Mouse (Mus musculus): Measurements from ENCODE around the gene Cwc25. TPM values are rescaled to one million over a fixed set of nuclear protein-coding genes. Genes with fewer than 3 reads are reported as not detected.
"Not testable (repeated sequence)": the region's sequence is repeated elsewhere in the genome, so short reads cannot be mapped to it uniquely, and the experiment has no call there.

The Cwc25 gene
- polyA plus RNA-seq, 1 experiment from 2014 or later = 13.4 TPM

DNA sequence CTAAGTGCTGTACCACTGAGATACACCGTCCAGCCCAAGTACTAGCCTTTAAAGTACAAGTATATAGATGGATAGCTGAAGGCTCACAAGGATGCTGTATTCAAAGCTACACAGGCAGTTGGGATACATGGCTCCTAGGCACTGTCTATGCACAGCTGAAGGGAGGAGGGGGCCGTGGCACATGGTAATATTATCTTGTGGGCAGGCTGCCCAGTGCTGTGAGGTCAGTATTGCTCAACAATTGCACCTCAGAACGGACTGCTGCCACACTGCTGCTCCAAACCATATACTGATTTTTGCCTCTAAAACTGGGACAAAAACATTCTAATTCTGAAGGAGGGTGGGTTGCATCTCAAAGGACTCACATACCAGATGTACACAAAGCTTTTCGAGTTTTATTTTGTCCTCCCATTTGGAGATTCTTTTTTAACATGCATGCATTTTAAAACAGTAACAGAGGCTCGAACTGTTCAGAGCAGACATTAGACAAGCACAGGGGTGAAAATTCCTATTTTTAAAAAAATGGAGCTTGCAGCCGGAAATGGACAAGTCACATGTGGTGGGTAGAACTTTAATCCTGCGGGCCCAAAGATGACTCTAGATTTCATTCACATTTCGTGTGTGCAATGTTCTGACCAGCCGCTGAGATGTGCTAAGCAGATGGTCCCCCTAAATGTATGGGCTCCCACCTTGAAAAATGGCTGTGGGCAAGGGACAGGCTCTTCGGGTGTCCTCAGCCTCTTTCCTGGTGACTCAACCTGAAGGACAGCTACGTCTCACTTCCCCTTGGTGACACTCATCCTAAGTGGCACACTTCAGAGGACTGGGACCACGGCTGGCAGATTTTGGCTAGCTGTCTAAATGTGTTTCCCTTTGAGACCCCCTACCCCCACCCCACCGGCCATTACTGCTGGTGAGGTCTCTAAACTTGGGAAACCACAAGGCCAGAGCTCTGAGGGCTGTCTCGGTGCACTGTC is 51.3 kb downstream of the Cwc25 start:
- H3K4me1 ChIP-seq (replicated peaks) = no peaks in the 10 kb centered on the region
- 86% methylated on average over 14 of the region's 14 CpGs for WGBS
- no peak overlapping the region for H3K27ac ChIP-seq
- no peaks in the 10 kb centered on the region for H3K9me3 ChIP-seq
- ATAC-seq = no peak
- H3K9ac ChIP-seq = no peak overlapping the region
- H3K36me3 ChIP-seq = peaks cover 34% of the 10 kb centered on the region
- H3K4me2 ChIP-seq (replicated peaks) = no peak overlapping the region
- no peaks in the 10 kb centered on the region for H3K27me3 ChIP-seq (replicated peaks)
- no peak overlapping the region for H3K4me3 ChIP-seq (replicated peaks)

DNA sequence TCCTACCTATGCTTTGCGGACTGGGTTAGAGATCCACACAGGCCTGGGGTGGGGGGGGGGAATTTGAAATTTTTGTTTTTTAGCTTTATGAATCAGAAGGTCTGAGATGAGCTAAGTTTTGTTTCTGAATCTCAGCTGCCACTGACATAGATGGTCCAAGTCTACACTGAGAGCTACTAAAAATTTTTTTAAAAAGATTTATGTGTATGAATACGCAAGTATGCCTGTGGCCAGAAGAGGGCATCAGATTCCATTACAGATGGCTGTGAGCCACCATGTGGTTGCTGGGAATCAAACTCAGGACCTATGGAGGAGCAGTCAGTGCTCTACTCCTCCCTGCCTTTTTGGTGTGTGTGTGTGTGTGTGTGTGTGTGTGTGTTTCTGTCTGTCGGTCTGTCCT is 52.0 kb downstream of the Cwc25 start:
- ATAC-seq = no peak
- no peaks in the 10 kb centered on the region for H3K27me3 ChIP-seq (replicated peaks)
- H3K27ac ChIP-seq = no peak overlapping the region
- no peak overlapping the region for H3K9ac ChIP-seq
- H3K4me3 ChIP-seq (replicated peaks) = no peak overlapping the region
- no peaks in the 10 kb centered on the region for H3K9me3 ChIP-seq
- no peaks in the 10 kb centered on the region for H3K4me1 ChIP-seq (replicated peaks)
- 96% methylated on average over 3 of the region's 3 CpGs for WGBS
- no peak overlapping the region for H3K4me2 ChIP-seq (replicated peaks)
- peaks cover 31% of the 10 kb centered on the region for H3K36me3 ChIP-seq

- ATAC-seq = no peak
- no peak overlapping the region for H3K4me2 ChIP-seq (replicated peaks)
- peaks cover 26% of the 10 kb centered on the region for H3K36me3 ChIP-seq
- WGBS = 84% methylated on average over 8 of the region's 8 CpGs
- H3K9me3 ChIP-seq = no peaks in the 10 kb centered on the region
- no peak overlapping the region for H3K9ac ChIP-seq
- no peak overlapping the region for H3K4me3 ChIP-seq (replicated peaks)
- H3K4me1 ChIP-seq (replicated peaks) = no peaks in the 10 kb centered on the region
- no peak overlapping the region for H3K27ac ChIP-seq
- H3K27me3 ChIP-seq (replicated peaks) = no peaks in the 10 kb centered on the region
These were observed 52.5 kb downstream of the Cwc25 start for GRCm38 (mm10) chr11:97713896-97714295.

DNA sequence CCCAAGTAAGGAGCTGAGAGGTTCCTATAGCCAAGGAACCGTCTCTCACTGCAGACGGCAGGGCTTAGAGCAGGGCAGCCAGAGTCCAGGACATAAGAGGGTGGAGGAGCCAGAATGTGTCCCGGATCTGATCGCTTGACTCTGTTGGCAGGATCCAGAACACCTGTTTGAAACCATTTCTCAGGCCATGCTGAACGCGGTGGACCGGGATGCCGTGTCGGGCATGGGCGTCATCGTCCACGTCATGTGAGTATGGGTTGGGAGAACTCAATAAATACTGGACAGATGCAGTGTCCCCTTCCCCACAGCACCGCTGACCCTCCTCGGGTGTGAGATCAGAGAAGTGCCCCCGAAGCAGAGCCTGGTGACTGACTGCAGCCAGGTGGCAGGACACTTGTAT is 54.1 kb downstream of the Cwc25 start:
- Histone ChIP-seq H3K9ac (no peak overlapping the region), H3K27me3 (replicated peaks) (no peaks in the 10 kb centered on the region), H3K36me3 (peaks cover 23% of the 10 kb centered on the region), H3K4me1 (replicated peaks) (no peaks in the 10 kb centered on the region), H3K9me3 (no peaks in the 10 kb centered on the region), H3K4me2 (replicated peaks) (no peak overlapping the region), H3K4me3 (replicated peaks) (no peak overlapping the region), H3K27ac (no peak overlapping the region)
- 93% methylated on average over 15 of the region's 15 CpGs for WGBS
- no peak for ATAC-seq

DNA sequence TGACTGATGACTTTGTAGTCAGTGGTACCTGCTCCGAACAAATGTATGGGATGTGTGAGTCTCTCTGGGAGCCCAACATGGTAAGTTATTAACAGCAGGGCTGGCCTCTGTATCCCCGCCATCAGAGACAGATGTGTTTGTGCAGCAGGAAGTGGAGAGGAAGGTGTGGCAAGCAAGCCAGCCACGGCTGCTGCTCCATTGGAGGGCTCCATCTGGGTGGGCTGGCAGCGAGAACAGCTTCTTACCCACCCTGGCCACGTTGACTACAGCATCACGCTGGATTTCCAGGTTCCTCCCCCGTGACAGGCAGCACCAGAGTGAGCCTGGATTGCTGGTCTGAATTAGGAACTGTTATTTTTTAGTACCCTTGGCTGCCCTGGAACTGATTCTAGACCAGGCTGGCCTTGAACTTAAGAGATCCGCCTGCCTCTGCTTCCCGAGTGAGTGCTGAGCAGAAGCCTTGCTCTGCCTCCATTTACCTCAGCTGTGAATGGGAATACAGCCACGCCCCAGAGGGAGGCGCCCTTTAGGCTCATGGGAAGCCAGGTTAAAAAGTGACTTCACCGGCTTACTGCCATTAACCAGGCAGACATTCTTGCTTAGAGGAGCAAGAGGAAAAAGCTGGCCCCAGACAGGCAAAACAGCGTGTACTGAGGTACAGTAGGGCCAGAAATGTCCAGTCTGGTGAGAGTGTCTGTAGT is 55.0 kb downstream of the Cwc25 start:
- H3K9ac ChIP-seq = no peak overlapping the region
- H3K4me3 ChIP-seq (replicated peaks) = no peak overlapping the region
- H3K27me3 ChIP-seq (replicated peaks) = no peaks in the 10 kb centered on the region
- no peak overlapping the region for H3K4me2 ChIP-seq (replicated peaks)
- no peaks in the 10 kb centered on the region for H3K9me3 ChIP-seq
- 77% methylated on average over 13 of the region's 13 CpGs for WGBS
- H3K27ac ChIP-seq = no peak overlapping the region
- H3K36me3 ChIP-seq = peaks cover 27% of the 10 kb centered on the region
- no peak for ATAC-seq
- H3K4me1 ChIP-seq (replicated peaks) = no peaks in the 10 kb centered on the region

DNA sequence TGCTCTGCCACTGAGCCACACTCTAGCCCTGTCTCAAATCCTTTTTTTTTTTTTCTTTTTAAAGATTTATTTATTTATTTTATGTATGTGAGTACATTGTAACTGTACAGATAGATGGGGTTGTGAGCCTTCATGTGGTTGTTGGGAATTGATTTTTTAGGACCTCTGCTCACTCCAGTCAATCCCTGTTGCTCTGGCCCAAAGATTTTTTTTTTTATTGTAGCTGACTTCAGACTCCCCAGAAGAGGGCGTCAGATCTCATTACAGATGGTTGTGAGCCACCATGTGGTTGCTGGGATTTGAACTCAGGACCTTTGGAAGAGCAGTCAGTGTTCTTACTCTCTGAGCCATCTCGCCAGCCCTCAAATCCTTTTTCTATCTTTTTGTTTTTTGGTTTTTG is 56.3 kb downstream of the Cwc25 start:
- not testable (repeated sequence) for H3K4me2 ChIP-seq (replicated peaks); H3K9ac ChIP-seq; H3K27me3 ChIP-seq (replicated peaks); H3K4me1 ChIP-seq (replicated peaks); H3K9me3 ChIP-seq; H3K27ac ChIP-seq; ATAC-seq; H3K4me3 ChIP-seq (replicated peaks)
- peaks cover 30% of the 10 kb centered on the region for H3K36me3 ChIP-seq
- WGBS = 83% methylated on average over 2 of the region's 2 CpGs

- Histone ChIP-seq H3K27me3 (replicated peaks) (no peaks in the 10 kb centered on the region), H3K27ac (peak within 1 kb of the TSS; percentile 79), H3K4me3 (replicated peaks) (peak within 1 kb of the TSS; percentile 83), H3K4me2 (replicated peaks) (peak within 1 kb of the TSS; percentile 81), H3K9me3 (no peaks in the 10 kb centered on the region), H3K4me1 (replicated peaks) (peaks cover 23% of the 10 kb centered on the region), H3K36me3 (peaks cover 12% of the 10 kb centered on the region), H3K9ac (peak within 1 kb of the TSS; percentile 86)
- peak; percentile 89 for ATAC-seq
- under 1% methylated on average over 35 of the region's 35 CpGs for WGBS
These were observed 63.1 kb downstream of the Cwc25 start, which contains the start of gene Psmb3 for GRCm38 (mm10) chr11:97703039-97703826. Psmb3 (plus strand) TSS chr11:97703399.

- Histone ChIP-seq H3K9ac (peak overlapping the region; percentile 68), H3K27ac (peak overlapping the region; percentile 79), H3K9me3 (no peaks in the 10 kb centered on the region), H3K4me2 (replicated peaks) (peak overlapping the region; percentile 81), H3K4me1 (replicated peaks) (peaks cover 29% of the 10 kb centered on the region), H3K27me3 (replicated peaks) (no peaks in the 10 kb centered on the region), H3K4me3 (replicated peaks) (peak overlapping the region; percentile 83), H3K36me3 (peaks cover 10% of the 10 kb centered on the region)
- WGBS = under 1% methylated on average over 24 of the region's 24 CpGs
- peak; percentile 6 for ATAC-seq
These were observed 64.0 kb downstream of the Cwc25 start for GRCm38 (mm10) chr11:97702393-97702745.

- H3K9me3 ChIP-seq = no peaks in the 10 kb centered on the region
- H3K27me3 ChIP-seq (replicated peaks) = no peaks in the 10 kb centered on the region
- no peak for ATAC-seq
- 55% methylated on average over 15 of the region's 15 CpGs for WGBS
- H3K4me3 ChIP-seq (replicated peaks) = peak overlapping the region; percentile 87
- H3K27ac ChIP-seq = no peak overlapping the region
- H3K4me1 ChIP-seq (replicated peaks) = peaks cover 33% of the 10 kb centered on the region
- peaks cover 4% of the 10 kb centered on the region; the same call in 1 of the 2 replicates for H3K36me3 ChIP-seq
- H3K9ac ChIP-seq = no peak overlapping the region
- H3K4me2 ChIP-seq (replicated peaks) = peak overlapping the region; percentile 81
These were observed 64.6 kb downstream of the Cwc25 start for GRCm38 (mm10) chr11:97701581-97702392.

DNA sequence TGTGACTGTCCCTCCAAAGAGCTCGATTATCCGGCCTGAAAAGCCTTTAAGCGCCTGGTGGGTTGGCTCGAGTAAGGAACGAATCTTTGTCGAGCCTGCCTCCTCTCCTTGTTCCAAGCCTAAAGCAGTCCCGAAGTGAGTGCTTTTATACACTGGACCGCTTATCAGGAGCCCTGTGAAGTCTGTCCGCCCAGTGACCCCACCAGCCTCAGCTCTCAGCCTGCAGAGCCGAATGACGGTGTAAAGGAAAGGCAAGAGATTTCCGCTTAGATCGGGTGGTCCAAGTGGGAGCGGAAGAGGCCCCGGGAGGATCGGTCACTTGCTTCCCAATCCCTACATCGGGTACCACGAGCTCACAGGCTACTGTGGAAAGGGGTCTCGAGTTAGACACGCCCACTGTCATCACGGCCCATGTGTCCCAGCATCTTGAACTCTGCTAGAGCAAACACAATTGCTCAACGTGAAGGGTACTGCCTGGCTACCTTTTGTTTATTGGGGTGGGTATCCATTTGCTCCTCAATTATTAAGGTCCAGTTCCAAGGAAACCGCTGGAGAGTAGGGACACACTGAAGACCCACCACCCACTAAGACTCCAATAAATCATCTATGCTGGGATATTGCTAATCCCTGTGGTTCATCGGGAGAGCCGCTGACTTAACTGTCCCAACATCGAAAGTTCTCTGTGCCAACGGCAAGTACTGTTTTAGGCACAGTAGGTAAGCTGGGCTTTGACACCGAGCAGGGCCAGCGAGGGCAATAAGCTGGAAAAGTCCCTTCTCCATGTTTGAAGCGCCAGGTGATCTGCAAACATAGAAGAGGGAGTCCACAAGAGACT is 65.4 kb downstream of the Cwc25 start:
- Histone ChIP-seq H3K27me3 (replicated peaks) (no peaks in the 10 kb centered on the region), H3K9ac (peak overlapping the region; percentile 91), H3K36me3 (peaks cover 4% of the 10 kb centered on the region; the same call in 1 of the 2 replicates), H3K9me3 (no peaks in the 10 kb centered on the region), H3K4me3 (replicated peaks) (peak overlapping the region; percentile 87), H3K4me2 (replicated peaks) (peak overlapping the region; percentile 80), H3K27ac (peak overlapping the region; percentile 99), H3K4me1 (replicated peaks) (peaks cover 42% of the 10 kb centered on the region)
- no peak for ATAC-seq
- 14% methylated on average over 30 of the region's 30 CpGs for WGBS
